Mouse (Mus musculus) liver, postnatal 0 days (tissue): ENCODE results near the gene Rrm2. TPM values are rescaled to one million over a fixed set of nuclear protein-coding genes. Genes with fewer than 3 reads are reported as not detected.

Experiments
- ATAC-seq: fragments of 200-750 bp; cut with Nextera tagmentation; 2 replicates; pipeline ENCODE4 v1.8.0; 2017; ENCODE audit warnings: mild to moderate bottlenecking, moderate library complexity
- DNase-seq: peaks from one replicate; pipeline ENCODE4 v3.0.0-alpha.2; 2016
- H3K27ac ChIP-seq: fragments of 300-500 bp; sonication (generic); 2 replicates; pipeline ENCODE4 v1.5.1; 2014; ENCODE audit warnings: antibody characterized with exemption, moderate library complexity, mild to moderate bottlenecking, low read depth
- H3K27me3 ChIP-seq: fragments of 300-500 bp; sonication (generic); 2 replicates; pipeline ENCODE4 v1.6.1; 2014; ENCODE audit warnings: low read length, control low read depth, mixed read lengths; ENCODE audit not compliant: insufficient read depth
- H3K36me3 ChIP-seq: fragments of 300-500 bp; sonication (generic); replicated peaks from 2 replicates; pipeline ENCODE4 v1.6.1; 2014; ENCODE audit warnings: mild to moderate bottlenecking, control low read depth, low read length, moderate library complexity, mixed read lengths; ENCODE audit not compliant: insufficient read depth
- H3K4me1 ChIP-seq: fragments of 300-500 bp; sonication (generic); 2 replicates; pipeline ENCODE4 v1.6.1; 2014; ENCODE audit warnings: antibody characterized with exemption, mild to moderate bottlenecking, control low read depth; ENCODE audit not compliant: insufficient read depth
- H3K4me2 ChIP-seq: fragments of 300-500 bp; sonication (generic); 2 replicates; pipeline ENCODE4 v1.6.1; 2014; ENCODE audit warnings: low read depth, mild to moderate bottlenecking, low read length, moderate library complexity, mixed read lengths
- H3K4me3 ChIP-seq: fragments of 300-500 bp; sonication (generic); 2 replicates; pipeline ENCODE4 v1.5.1; 2014; ENCODE audit warnings: low read depth, low read length
- H3K9ac ChIP-seq: fragments of 300-500 bp; sonication (generic); replicated peaks from 2 replicates; pipeline ENCODE4 v1.6.1; 2014; ENCODE audit warnings: mild to moderate bottlenecking, moderate library complexity
- H3K9me3 ChIP-seq: fragments of 300-500 bp; sonication (generic); 2 replicates; pipeline ENCODE4 v1.6.1; 2016; ENCODE audit warnings: mild to moderate bottlenecking, control low read depth, low read length, mixed read lengths
- CTCF ChIP-seq: sonication (generic); IDR thresholded peaks from 2 replicates; pipeline ENCODE4 v1.5.1; 2016; ENCODE audit warnings: antibody characterized with exemption, low read depth
- EP300 ChIP-seq: IDR thresholded peaks from 2 replicates; pipeline ENCODE4 v1.6.1; 2016; ENCODE audit warnings: antibody characterized with exemption, low read depth, mild to moderate bottlenecking
- WGBS: fragments of 180-500 bp; shearing (Covaris S2); extraction: QIAGEN DNeasy Blood & Tissue Kit; methylation state at CpG from one replicate; pipeline ENCODE4 v1.1.7; 2014; ENCODE audit not compliant: insufficient replicate concordance; 5-methylcytosine and 5-hydroxymethylcytosine counted together
- polyA plus RNA-seq: library from polyadenylated mRNA; unstranded; fragments of >200 nt; fragmentation: Nextera tagmentation; extraction: Ambion mirVana; gene quantifications from 2 replicates; pipeline ENCODE4 v1.2.1, GENCODE M21; 2015

Rrm2 gene
- polyA plus RNA-seq, 1 experiment from 2014 or later: 276 TPM

DNA sequence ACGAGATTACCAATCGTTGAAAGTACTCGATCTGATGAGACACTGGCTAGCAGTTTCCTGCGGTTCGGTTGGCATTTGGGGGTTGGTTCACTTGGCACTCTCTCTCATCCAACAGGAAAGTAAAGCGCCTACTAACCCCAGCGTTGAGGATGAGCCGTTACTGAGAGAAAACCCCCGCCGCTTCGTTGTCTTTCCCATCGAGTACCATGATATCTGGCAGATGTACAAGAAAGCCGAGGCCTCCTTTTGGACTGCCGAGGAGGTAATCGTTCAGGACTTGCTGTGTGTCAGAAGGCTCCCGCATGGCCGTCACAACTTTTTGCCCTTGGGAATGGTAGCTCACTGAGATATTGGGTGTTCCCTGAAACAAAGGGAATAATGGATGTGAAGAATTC lies 780 bp downstream of the Rrm2 start:
- DNase-seq (no peak), ATAC-seq (no peak)
- Histone ChIP-seq H3K9me3 (no peaks in the 10 kb centered on the region), H3K27ac (peak overlapping the region; percentile 80), H3K4me1 (peaks cover 42% of the 10 kb centered on the region), H3K4me3 (peak overlapping the region; percentile 98), H3K36me3 (peaks cover 33% of the 10 kb centered on the region), H3K4me2 (peak overlapping the region; percentile 94), H3K9ac (peak overlapping the region; percentile 91), H3K27me3 (no peaks in the 10 kb centered on the region)
- no peak for TF ChIP-seq CTCF
- WGBS: under 1% methylated on average over 17 of the region's 17 CpGs

DNA sequence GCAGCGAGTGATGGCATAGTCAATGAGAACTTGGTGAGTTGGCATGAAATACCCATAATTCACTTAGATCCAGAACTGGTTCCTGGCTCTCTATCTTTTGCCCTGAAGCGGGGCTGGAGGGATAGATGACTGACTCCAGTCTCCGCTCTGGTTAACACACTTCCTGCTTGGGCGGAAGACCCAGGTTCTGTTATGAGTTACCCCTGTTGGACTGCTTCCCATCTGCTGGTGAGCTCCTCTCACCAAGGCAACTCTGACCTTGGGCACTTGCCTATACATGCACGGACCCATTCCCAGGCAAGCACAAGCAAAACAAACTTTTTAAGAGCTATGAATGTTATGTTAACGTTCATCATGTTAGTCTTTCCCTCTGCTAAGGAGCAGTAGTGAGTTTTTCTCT lies 1.4 kb downstream of the Rrm2 start:
- H3K9me3 ChIP-seq: no peaks in the 10 kb centered on the region
- no peak for TF ChIP-seq CTCF
- no peak for TF ChIP-seq EP300
- H3K4me1 ChIP-seq: peaks cover 42% of the 10 kb centered on the region
- H3K27ac ChIP-seq: peak overlapping the region; percentile 80
- DNase-seq (no peak), ATAC-seq (no peak)
- H3K4me3 ChIP-seq: peak overlapping the region; percentile 98
- H3K9ac ChIP-seq: peak overlapping the region; percentile 91
- peak overlapping the region; percentile 94 for H3K4me2 ChIP-seq
- 11% methylated on average over 6 of the region's 6 CpGs for WGBS
- no peaks in the 10 kb centered on the region for H3K27me3 ChIP-seq
- peaks cover 38% of the 10 kb centered on the region for H3K36me3 ChIP-seq

DNA sequence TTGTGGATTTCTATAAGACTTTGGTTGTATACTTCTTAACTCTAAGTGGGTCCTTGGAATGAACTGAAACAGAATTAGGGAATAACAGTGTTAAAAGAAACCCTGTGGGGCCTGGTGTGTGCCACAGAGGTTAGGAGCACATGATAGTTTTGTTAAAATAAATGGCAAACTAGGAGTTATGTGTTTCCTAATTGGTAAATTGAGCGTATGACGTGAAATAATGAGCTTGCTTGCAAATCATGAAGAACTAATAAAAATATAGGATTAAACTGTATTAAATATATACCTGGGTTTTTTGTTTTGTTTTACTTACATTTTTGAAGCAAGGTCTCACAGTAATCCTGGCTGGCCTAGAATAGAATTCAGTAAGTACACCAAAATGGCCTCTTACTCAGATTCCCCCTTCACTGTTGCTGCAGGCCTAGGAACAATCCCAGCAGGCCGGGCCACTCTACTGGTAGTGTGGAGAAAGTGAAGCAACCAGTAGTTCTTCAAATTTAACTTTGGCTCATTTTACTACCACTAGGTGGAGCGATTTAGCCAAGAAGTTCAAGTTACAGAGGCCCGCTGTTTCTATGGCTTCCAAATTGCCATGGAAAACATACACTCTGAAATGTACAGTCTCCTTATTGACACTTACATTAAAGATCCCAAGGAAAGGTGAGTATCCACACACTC lies 1.9 kb downstream of the Rrm2 start:
- peak overlapping the region; percentile 91 for H3K9ac ChIP-seq

DNA sequence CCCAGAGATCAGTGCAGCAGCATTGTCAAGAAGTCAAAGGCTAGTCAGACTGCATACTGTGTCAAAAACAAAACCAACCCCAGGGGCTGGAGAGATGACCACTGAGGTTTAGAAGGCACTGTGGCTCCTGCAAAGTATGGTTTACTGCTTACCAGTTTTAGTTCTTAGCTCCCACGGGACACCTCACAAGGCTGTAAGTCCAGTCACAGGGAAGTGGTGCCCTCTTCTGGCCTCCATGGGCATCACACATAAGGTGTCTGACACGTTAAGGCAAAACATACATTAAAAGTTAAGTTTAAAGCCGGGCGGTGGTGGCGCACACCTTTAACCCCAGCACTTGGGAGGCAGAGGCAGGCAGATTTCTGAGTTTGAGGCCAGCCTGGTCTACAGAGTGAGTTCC lies 2.6 kb downstream of the Rrm2 start:
- ATAC-seq: no peak
- peak overlapping the region; percentile 98 for H3K4me3 ChIP-seq
- H3K4me1 ChIP-seq: peaks cover 34% of the 10 kb centered on the region
- no peak for TF ChIP-seq EP300
- TF ChIP-seq CTCF: peak; percentile 76
- 58% methylated on average over 5 of the region's 5 CpGs for WGBS
- peak; percentile 74 for DNase-seq
- peaks cover 45% of the 10 kb centered on the region for H3K36me3 ChIP-seq
- no peaks in the 10 kb centered on the region for H3K9me3 ChIP-seq
- peak overlapping the region; percentile 19; the same call in 1 of the 2 replicates for H3K27ac ChIP-seq
- H3K4me2 ChIP-seq: peak overlapping the region; percentile 94
- peak overlapping the region; percentile 91; the same call in 1 of the 2 replicates for H3K9ac ChIP-seq
- H3K27me3 ChIP-seq: no peaks in the 10 kb centered on the region

More for the DNA sequence above, 1.9 kb downstream of the Rrm2 start:
- H3K27ac ChIP-seq: peak overlapping the region; percentile 80; the same call in 1 of the 2 replicates
- peak; percentile 56 for DNase-seq
- peak overlapping the region; percentile 94 for H3K4me2 ChIP-seq
- peak overlapping the region; percentile 98 for H3K4me3 ChIP-seq
- peak; percentile 35 for ATAC-seq
- H3K27me3 ChIP-seq: no peaks in the 10 kb centered on the region
- peaks cover 44% of the 10 kb centered on the region for H3K36me3 ChIP-seq
- peaks cover 41% of the 10 kb centered on the region for H3K4me1 ChIP-seq
- peak; percentile 81 for TF ChIP-seq CTCF
- TF ChIP-seq EP300: no peak
- no peaks in the 10 kb centered on the region for H3K9me3 ChIP-seq
- WGBS: 30% methylated on average over 5 of the region's 5 CpGs

DNA sequence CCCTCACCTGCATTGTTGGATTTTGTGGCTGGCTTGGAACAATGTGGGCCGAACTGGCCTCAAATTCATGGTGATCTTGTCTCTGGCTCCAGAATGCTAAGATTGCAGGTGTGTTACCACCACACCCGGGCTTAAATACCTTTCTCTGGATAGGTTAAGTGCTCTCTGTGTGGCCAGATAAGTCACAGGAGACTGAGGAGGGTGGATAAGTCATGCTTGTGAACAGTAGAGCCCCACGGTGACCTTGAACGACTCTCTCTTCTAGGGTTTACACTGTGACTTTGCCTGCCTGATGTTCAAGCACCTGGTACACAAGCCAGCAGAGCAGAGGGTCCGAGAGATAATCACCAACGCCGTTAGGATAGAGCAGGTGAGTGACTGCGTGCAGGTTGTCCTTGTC lies 4.4 kb downstream of the Rrm2 start:
- Histone ChIP-seq H3K4me3 (peak overlapping the region; percentile 98), H3K27ac (no peak overlapping the region), H3K9ac (peak overlapping the region; percentile 22), H3K4me2 (peak overlapping the region; percentile 94), H3K36me3 (peaks cover 45% of the 10 kb centered on the region), H3K4me1 (peaks cover 19% of the 10 kb centered on the region), H3K9me3 (no peaks in the 10 kb centered on the region), H3K27me3 (no peaks in the 10 kb centered on the region)
- no peak for ATAC-seq
- no peak for DNase-seq
- WGBS: 81% methylated on average over 8 of the region's 8 CpGs
- TF ChIP-seq CTCF (no peak), EP300 (no peak)

DNA sequence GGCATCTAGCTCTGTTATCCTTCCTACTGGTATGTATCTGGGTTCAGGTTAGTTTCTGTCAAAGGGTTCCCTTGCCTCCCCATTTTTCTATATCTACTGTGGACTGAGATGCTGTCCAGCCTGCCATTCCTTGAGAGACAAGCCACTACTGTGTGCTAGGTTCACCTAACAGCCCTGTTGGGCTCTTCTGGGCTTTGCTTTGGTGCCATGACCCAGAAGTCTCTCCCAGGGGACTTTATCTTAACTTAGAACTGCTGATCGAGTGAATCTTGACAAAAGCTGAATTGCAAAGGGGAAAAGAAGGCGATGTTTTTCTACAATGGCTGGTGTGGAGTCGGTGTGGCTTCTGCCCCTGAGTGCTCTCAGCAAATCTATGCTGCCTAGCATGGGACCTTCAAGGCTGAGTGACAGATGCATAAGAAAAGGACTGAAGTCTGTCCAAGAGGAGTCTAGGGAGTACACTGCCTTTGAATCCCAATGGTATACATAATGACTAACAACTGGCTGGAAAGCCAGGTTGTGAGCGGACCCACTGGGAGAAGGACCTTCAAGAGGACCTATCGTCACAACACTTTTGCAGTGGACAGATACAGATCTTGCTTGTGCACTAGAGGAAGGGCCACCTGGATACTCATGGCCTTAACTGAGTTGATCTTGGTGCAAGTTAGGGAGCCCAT lies 6.7 kb downstream of the Rrm2 start:
- Histone ChIP-seq H3K4me3 (no peak overlapping the region), H3K9me3 (no peaks in the 10 kb centered on the region), H3K9ac (no peak overlapping the region), H3K27me3 (no peaks in the 10 kb centered on the region), H3K36me3 (peaks cover 45% of the 10 kb centered on the region), H3K27ac (peak overlapping the region; percentile 68), H3K4me2 (peak overlapping the region; percentile 22; the same call in 1 of the 2 replicates), H3K4me1 (peaks cover 11% of the 10 kb centered on the region)
- ATAC-seq (no peak), DNase-seq (no peak)
- 63% methylated on average over 5 of the region's 5 CpGs for WGBS
- TF ChIP-seq EP300 (no peak), CTCF (no peak)
